Mouse (Mus musculus): ENCODE data around the gene Reep6.

Gene Reep6

DNA sequence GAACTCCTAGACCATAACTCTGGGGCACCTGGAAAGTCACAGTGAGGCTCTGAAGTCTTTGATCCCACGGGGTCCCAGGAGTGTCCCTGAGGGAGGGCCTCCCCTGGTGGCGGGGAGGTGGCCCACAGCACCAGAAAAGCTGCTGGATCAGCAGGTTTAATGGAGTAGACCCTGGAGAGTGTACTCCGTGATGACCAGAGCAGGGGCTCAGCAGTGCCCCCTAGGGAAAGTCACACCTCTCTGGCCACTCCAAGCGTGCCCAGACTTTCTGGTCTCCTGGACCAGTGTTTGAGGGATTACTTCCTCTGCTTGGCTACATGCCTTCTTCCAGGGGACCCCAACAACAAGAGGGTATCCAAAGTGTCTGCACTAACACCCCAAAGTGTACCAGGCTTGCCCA is 53.7 kb downstream of the Reep6 start:
- DNase-seq (ENCODE audit: extremely low spot score, low read depth, low spot score) = no peak

DNA sequence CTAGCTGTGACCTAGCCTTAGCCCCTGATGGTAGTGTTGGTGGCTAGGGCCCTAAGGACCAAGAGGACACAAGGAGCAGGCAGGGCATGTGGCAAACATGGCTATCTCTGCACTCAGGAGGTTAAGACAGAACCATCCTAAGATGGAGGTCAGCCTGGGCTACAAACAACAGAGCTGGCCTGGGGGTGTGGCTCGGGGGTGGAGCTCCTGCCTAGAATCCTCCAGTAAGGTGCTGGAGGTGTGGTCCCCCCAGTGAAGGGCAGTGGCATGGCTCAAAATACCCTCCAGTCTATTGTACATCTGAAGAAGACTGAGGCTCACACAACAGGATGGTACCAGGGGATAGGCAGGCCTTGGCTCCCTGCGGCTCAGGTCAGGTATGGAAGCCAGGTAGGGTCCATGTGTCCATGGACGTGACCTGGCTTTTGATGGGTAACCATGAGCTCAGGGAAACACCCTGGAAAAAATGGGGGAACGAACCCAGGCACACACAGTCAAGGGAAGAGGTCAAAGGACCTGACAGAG is 54.4 kb downstream of the Reep6 start:
- no peak for DNase-seq (ENCODE audit: extremely low spot score, low read depth, low spot score)

DNA sequence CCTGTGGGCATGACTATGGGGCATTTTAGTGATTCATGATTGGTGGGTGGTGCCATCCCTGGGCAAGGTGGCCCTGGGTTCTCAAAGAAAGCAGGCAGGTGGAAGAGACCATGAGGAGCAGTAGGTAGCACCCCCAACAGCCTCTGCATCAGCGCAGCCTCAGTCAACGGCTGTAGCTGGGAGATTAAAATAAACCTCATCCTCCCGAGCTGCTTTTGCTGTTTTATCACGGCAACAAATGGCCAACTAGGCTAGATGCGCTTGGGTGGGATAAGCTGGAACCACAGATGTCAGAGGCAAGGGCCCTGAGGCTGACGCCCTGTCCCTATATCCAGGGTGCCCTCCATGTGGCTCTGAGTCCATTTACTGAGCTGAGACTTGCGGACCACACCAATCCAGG is 55.0 kb downstream of the Reep6 start:
- no peak for DNase-seq (ENCODE audit: extremely low spot score, low read depth, low spot score)

DNA sequence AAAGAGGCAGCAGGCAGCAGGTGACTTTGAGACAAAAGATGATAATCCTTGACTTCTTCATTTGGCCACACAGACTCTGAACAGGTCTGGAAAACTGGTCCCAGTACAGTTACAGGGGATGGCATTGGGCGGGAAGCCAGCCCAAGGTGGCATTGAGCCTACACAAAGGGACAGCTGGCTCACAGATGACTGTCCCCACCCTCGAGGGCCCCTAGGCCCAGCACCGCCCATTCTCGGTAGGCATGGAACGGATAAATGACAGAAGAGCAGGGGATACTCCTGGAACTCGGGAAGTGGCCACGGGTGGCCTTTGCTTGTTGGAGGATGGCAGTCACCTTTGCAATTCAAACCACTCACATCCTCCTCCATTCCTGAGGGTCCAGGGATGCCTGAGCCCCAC is 55.6 kb downstream of the Reep6 start:
- no peak for DNase-seq (ENCODE audit: extremely low spot score, low read depth, low spot score)
